Mouse (Mus musculus): ENCODE measurements around the gene Olfr553. TPM values are rescaled to one million over a fixed set of nuclear protein-coding genes. Genes with fewer than 3 reads are reported as not detected.
"Not testable (repeated sequence)": the region's sequence is repeated elsewhere in the genome, so short reads cannot be mapped to it uniquely, and the experiment has no call there.

Gene Olfr553
- not detected in 2 replicates for polyA plus RNA-seq (2016; fragmentation: Nextera tagmentation; extraction: Ambion mirVana)

DNA sequence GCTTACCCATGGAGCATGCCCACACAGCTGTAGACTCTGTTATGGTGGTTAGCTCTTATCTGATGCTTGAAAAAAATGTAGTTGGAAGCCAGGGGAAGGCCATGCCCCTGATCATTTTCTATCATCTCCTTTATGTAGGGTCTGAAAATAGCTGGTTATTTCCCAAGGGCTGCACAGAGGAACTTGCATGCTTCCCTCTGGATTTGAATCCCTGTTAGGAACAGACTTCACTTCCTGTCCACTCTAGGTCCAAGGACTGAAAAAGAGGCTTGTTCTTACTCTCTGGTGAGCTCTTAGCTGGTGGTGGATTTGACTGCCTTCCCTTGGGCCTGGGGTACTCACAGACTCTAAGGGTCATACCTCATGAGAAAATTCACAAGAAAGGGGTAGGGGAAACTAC lies at the start of gene Olfr553:
Olfr553 (minus strand) TSS at position 101 of the 400 bp plus-strand sequence.
- H3K27me3 ChIP-seq (ENCODE audit: poor library complexity, severe bottlenecking) = no peaks in the 10 kb centered on the region
- no peak for DNase-seq (ENCODE audit: extremely low spot score, low spot score)

DNA sequence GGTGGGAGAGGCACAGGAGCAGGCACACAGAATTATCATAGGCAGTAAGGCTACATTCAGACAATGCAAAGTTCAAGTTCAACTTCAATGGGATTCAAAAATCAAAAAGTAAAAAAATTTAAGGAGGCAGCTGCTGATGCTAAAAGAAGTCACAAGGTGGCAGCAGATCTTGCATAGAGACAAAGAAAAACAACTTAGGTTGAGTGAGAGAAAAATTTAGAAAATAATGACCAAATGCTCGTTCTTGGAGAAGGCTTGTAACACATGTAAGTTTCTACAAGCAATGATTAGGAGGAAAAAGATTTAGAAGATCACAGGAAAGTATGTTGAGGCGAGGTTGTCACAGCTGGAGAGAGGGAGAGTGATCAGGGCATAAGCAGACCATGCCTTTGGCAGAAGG lies 47.4 kb upstream of the Olfr553 start:
- H3K4me1 ChIP-seq = no peaks in the 10 kb centered on the region
- no peak overlapping the region for H3K4me3 ChIP-seq
- H3K36me3 ChIP-seq (replicated peaks) = no peaks in the 10 kb centered on the region
- H3K27ac ChIP-seq = no peak overlapping the region
- 60% methylated on average over 2 of the region's 2 CpGs for WGBS
- no peaks in the 10 kb centered on the region for H3K9me3 ChIP-seq
- no peak for DNase-seq (ENCODE audit: extremely low spot score, low spot score)
- no peaks in the 10 kb centered on the region for H3K27me3 ChIP-seq (ENCODE audit: poor library complexity, severe bottlenecking)

More for the DNA sequence above, at the start of gene Olfr553:
- Histone ChIP-seq H3K4me3 (no peak within 1 kb of the TSS), H3K9me3 (no peaks in the 10 kb centered on the region), H3K27ac (no peak within 1 kb of the TSS), H3K4me1 (no peaks in the 10 kb centered on the region), H3K36me3 (replicated peaks) (no peaks in the 10 kb centered on the region)

DNA sequence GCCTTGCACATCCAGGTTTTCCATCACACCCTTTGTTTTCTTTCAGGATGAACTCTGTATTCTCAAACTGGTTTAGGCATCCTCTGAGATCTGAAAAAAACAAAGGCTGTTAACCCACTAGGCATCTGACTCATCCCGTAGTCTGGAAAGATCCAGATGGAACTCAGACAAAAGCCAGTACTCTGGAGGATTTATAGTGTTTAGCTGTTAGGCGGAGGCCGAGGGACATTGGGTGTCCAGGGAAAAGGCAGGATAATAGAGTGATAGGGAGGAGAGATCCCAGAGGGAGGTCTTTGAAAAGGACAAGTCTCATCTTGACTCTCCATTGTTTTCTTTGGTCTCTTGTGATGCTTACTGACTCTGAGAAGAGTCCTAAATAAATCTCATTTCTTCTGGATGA lies 46.6 kb upstream of the Olfr553 start, which contains the start of gene Olfr556:
Olfr556 (plus strand) TSS at position 301 of the 400 bp plus-strand sequence.
- no peak within 1 kb of the TSS for H3K4me3 ChIP-seq
- WGBS = 59% methylated on average over 3 of the region's 3 CpGs
- no peaks in the 10 kb centered on the region for H3K9me3 ChIP-seq
- no peaks in the 10 kb centered on the region for H3K27me3 ChIP-seq (ENCODE audit: poor library complexity, severe bottlenecking)
- H3K36me3 ChIP-seq (replicated peaks) = no peaks in the 10 kb centered on the region
- H3K27ac ChIP-seq = no peak within 1 kb of the TSS
- DNase-seq (ENCODE audit: extremely low spot score, low spot score) = no peak
- H3K4me1 ChIP-seq = no peaks in the 10 kb centered on the region

DNA sequence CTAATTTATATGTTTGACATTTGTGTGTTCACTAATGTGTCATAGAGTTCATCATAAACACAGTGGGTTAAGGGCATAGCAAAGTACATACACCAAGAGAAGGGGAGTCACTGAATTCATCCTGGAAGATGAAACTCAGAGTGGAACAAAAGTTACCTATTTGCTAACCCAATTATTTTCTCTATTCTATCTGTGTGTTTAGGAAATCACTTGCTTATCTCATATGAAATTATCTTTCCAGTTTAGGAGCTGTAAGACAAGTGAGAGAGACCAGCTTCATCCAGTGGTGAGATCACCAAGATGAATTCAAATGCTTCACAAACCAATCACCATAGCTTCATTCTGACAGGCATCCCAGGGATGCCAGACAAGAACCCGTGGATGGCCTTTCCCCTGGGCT lies 40.5 kb upstream of the Olfr553 start, which contains the start of gene Olfr555:
Olfr555 (plus strand) TSS at position 301 of the 400 bp plus-strand sequence.
- H3K27me3 ChIP-seq (ENCODE audit: poor library complexity, severe bottlenecking) = no peaks in the 10 kb centered on the region
- H3K36me3 ChIP-seq (replicated peaks) = no peaks in the 10 kb centered on the region
- H3K4me3 ChIP-seq = no peak within 1 kb of the TSS
- H3K9me3 ChIP-seq = no peaks in the 10 kb centered on the region
- no peak for DNase-seq (ENCODE audit: extremely low spot score, low spot score)
- H3K27ac ChIP-seq = no peak within 1 kb of the TSS
- WGBS = 73% methylated on average over 1 of the region's 1 CpGs
- no peaks in the 10 kb centered on the region for H3K4me1 ChIP-seq

DNA sequence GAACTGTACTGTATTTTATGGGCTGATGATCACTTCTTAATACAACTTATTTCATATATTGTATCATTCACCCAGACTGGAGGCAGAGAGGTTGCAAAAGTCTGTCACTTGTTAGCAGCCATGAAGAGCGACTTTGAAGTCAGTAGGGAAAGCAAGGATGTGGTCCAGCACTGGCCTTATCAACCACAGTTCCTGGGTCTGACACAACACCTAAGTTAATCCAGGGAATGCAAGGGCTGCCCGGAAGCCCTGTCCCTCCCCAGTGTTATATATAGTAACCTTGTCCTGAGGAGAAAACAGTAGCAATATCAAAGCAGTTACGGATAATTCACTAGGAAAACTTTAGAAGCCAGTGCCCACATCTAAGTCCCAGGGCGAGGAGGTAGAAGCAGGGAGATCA lies 26.9 kb upstream of the Olfr553 start:
- not testable (repeated sequence) for H3K27ac ChIP-seq; H3K36me3 ChIP-seq (replicated peaks); H3K4me3 ChIP-seq; H3K9me3 ChIP-seq; H3K27me3 ChIP-seq (ENCODE audit: poor library complexity, severe bottlenecking); H3K4me1 ChIP-seq; DNase-seq (ENCODE audit: extremely low spot score, low spot score)
- WGBS = 94% methylated on average over 4 of the region's 4 CpGs

DNA sequence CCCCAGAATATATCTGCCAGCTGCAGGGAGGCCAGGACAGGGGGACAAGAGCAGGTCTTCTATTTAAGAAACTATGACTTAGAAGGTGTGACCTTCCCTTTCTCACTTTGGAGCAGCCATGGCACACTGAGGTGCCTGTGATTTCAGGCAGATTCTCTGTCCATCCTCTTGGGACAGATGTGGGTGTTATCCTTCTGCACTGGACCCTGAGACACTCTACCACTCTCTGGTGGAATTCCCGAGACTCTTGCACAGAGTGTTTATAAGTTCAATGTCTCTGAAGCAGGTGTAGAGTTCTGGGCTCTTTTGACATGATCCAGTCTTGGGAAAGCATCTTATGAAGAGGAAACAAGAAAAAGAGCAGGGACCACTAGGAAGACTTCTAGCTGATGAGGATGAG lies 20.1 kb upstream of the Olfr553 start, which contains the start of gene Olfr554:
Olfr554 (plus strand) TSS at position 301 of the 400 bp plus-strand sequence.
- Histone ChIP-seq H3K9me3 (no peaks in the 10 kb centered on the region), H3K4me3 (no peak within 1 kb of the TSS), H3K27me3 (ENCODE audit: poor library complexity, severe bottlenecking) (no peaks in the 10 kb centered on the region), H3K27ac (no peak within 1 kb of the TSS), H3K36me3 (replicated peaks) (no peaks in the 10 kb centered on the region), H3K4me1 (no peaks in the 10 kb centered on the region)
- DNase-seq (ENCODE audit: extremely low spot score, low spot score) = no peak
- WGBS = 87% methylated on average over 1 of the region's 1 CpGs

DNA sequence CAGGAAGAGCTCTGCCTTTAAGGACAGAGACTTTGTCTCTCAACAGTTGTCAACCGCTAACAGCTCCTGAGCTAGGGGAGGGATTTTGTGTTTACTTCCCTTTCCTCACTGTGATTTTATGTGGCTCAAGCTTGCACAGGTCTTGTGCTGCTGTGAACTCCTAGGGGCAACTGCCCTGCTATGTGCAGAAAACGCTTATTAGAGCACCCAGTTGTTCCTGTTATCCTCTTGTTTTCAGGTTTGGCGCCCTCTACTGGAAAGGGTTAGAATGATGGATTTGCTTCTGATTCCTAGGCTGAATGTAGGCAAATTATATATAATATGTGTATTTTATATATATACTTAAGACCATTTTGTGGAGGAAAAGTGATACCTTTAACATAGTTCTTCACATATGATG lies 18.6 kb upstream of the Olfr553 start:
- Histone ChIP-seq H3K27me3 (ENCODE audit: poor library complexity, severe bottlenecking) (no peaks in the 10 kb centered on the region), H3K9me3 (no peaks in the 10 kb centered on the region), H3K4me3 (no peak overlapping the region), H3K27ac (no peak overlapping the region), H3K4me1 (no peaks in the 10 kb centered on the region), H3K36me3 (replicated peaks) (no peaks in the 10 kb centered on the region)
- whole genome bisulfite sequencing = 35% methylated on average over 3 of the region's 3 CpGs
- DNase-seq (ENCODE audit: extremely low spot score, low spot score) = no peak

DNA sequence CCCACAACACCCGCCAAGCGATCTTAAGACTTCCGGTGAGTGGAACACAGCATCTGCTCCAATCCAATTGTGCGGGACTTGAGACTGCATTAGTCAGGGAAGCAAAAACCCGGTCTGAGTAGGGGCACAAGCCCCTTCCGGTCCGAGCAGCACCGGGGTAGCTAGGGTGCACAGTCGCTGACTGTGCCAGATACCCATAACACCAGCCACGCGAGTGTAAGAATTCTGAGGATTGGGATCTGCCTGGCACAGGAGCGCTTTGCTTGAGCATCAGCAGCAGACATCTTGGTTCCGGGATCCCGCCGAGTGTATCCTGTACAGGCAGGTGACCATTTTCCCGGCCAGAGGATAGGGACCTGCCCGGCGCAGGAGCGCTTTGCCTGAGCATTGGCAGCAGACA lies 2.4 kb upstream of the Olfr553 start:
- not testable (repeated sequence) for H3K27ac ChIP-seq; H3K36me3 ChIP-seq (replicated peaks)
- WGBS = 92% methylated on average over 19 of the region's 19 CpGs

DNA sequence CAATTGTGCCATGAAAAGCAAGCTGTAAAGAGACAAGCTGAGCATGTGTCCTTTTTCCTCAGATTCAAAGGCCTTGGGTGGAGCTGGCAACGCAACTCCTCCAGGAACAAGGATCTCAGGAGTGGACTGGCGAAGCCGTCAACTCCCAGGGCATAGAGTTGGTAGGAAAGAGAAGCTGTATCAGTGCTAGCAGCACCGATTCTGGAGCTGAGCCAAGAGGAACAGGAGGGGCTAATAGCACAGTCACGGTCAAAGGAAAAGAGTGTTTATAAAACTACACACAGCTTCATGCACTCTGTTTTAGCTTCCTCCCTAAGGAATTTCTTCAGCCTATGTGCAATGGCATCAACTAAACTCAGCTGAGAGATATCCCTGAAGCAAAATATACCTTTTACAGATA lies 1.6 kb upstream of the Olfr553 start:
- Histone ChIP-seq H3K27ac (no peak overlapping the region), H3K9me3 (no peaks in the 10 kb centered on the region), H3K36me3 (replicated peaks) (no peaks in the 10 kb centered on the region), H3K27me3 (ENCODE audit: poor library complexity, severe bottlenecking) (no peaks in the 10 kb centered on the region), H3K4me1 (no peaks in the 10 kb centered on the region), H3K4me3 (no peak overlapping the region)
- no peak for DNase-seq (ENCODE audit: extremely low spot score, low spot score)
- 86% methylated on average over 5 of the region's 5 CpGs for WGBS

More for the DNA sequence above, 2.4 kb upstream of the Olfr553 start:
- not testable (repeated sequence) for H3K4me1 ChIP-seq; H3K9me3 ChIP-seq; H3K27me3 ChIP-seq (ENCODE audit: poor library complexity, severe bottlenecking); H3K4me3 ChIP-seq; DNase-seq (ENCODE audit: extremely low spot score, low spot score)

DNA sequence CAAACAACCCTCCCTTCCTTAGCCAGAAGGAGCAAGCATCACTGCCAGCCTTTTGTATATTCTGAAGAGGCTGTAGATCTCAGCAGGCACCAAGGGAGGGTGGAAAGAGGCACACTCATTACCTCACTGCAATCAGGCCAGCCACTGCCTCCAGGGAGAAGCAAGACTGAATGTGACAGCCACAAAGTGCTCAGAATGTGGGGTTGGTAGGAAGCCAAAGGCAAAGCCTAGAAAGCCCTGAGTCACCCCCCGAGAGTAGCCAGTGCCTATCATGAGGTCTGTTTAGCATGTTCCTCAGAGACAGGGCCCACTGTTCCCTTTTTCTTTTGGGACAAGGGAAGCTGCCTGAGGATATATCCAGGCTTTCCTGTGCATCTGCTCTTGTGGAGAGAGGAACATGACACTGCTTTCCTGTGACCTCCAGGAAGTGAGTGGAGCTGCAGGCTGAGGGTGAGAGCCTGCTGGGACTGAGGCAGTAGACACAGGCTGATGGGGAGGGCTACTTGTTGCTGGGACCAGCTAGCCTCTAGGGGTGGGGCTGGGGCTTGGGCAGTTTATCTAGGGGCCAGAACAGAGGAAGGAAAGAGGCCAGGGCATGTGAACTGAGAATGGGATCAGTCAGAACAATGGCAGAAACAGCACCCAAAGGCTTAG lies 20.5 kb downstream of the Olfr553 start, which contains the start of gene Olfr552:
Olfr552 (plus strand) TSS at position 393 of the 654 bp plus-strand sequence.
- no peaks in the 10 kb centered on the region for H3K9me3 ChIP-seq
- 65% methylated on average over 1 of the region's 1 CpGs for WGBS
- no peak for DNase-seq (ENCODE audit: extremely low spot score, low spot score)
- H3K27ac ChIP-seq = no peak within 1 kb of the TSS
- H3K4me1 ChIP-seq = no peaks in the 10 kb centered on the region
- H3K36me3 ChIP-seq (replicated peaks) = no peaks in the 10 kb centered on the region
- H3K4me3 ChIP-seq = no peak within 1 kb of the TSS
- no peaks in the 10 kb centered on the region for H3K27me3 ChIP-seq (ENCODE audit: poor library complexity, severe bottlenecking)

DNA sequence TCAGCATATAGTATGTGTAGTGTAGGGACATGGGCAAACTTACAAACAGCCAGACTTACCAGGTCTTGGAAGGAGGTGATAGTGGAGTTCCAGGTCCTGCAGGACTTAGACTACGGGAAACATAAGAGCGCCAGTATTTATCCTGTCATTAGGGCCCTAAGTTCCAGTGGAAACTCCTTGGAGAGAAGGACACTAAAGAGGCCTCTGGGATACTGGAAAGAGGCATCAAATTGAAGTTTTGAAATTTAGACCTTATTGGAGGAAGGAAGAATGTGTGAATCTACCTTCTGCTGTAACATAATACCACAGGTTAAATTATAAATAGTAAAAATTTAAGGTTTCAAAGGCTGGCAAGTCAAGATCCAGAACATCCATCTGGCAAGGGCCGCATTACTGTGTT lies 26.2 kb downstream of the Olfr553 start, which contains the start of gene Olfr551:
Olfr551 (minus strand) TSS at position 101 of the 400 bp plus-strand sequence.
- Histone ChIP-seq H3K4me3 (no peak within 1 kb of the TSS), H3K36me3 (replicated peaks) (no peaks in the 10 kb centered on the region), H3K27me3 (ENCODE audit: poor library complexity, severe bottlenecking) (no peaks in the 10 kb centered on the region), H3K27ac (no peak within 1 kb of the TSS), H3K9me3 (no peaks in the 10 kb centered on the region), H3K4me1 (no peaks in the 10 kb centered on the region)
- DNase-seq (ENCODE audit: extremely low spot score, low spot score) = no peak
- WGBS = 93% methylated on average over 3 of the region's 3 CpGs

DNA sequence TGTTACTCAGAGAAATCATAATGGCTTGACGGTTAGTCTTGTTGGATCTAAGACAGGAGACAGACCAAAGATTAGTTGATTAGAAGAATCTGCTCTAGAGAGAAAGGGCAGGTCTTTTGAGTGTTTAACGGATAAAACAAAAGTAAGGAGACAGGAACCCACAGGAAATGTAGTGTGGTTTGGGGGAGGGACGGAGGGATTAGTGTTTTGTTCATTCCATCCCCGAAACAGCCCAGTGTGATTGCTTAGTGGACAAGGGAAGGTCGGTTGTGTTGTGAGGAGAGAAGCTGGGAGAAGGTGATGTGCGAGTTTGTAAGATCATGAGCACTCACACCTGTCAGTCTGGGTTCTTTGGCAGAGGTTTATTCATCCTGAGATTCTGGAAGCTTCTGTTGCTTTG lies 42.0 kb downstream of the Olfr553 start:
- Histone ChIP-seq H3K27ac (no peak overlapping the region), H3K36me3 (replicated peaks) (no peaks in the 10 kb centered on the region), H3K4me3 (no peak overlapping the region), H3K27me3 (ENCODE audit: poor library complexity, severe bottlenecking) (no peaks in the 10 kb centered on the region), H3K9me3 (no peaks in the 10 kb centered on the region), H3K4me1 (peaks cover 8% of the 10 kb centered on the region)
- WGBS = 66% methylated on average over 6 of the region's 6 CpGs
- DNase-seq (ENCODE audit: extremely low spot score, low spot score) = no peak

DNA sequence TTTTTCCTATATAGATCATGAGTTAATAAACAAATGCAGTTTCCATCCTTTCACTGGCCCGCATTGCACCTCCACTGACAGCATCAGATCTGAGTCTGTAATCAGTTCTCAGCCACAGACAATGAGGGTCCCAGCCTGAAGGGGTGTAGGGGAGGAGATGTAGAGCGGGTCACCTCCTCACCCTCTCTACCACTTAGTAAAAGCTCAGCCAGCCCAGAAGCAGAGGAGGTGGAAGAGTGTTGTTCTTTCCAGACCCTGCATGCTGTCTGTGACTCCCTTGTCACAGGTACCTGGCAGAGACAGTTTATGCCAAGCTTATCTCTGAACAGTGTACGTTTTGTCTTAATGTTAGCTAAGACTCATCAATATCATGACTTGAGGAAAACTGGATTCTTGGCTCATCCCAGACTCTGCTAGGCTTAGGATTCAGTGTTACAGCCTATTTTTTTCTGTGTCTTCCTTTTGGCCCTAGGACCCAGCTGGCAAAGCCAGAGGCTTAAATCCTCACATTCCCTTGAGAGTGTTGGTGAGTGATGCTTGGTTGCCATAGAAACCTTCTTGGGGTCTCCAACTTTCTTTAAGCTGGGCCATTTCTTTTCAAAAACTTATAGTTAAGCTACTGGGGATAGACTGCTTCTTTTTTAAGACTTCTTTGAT lies 44.7 kb downstream of the Olfr553 start:
- Histone ChIP-seq H3K4me3 (no peak overlapping the region), H3K9me3 (no peaks in the 10 kb centered on the region), H3K4me1 (peaks cover 8% of the 10 kb centered on the region), H3K36me3 (replicated peaks) (no peaks in the 10 kb centered on the region), H3K27me3 (ENCODE audit: poor library complexity, severe bottlenecking) (no peaks in the 10 kb centered on the region), H3K27ac (no peak overlapping the region)
- WGBS = 79% methylated on average over 3 of the region's 3 CpGs
- no peak for DNase-seq (ENCODE audit: extremely low spot score, low spot score)

Measured in forebrain, embryonic 10.5 days (tissue).